8 mouse cellular contexts compared by ENCODE assay signal in genomic region chr5:103680381-103680780, GRCm38 (mm10). TPM values are rescaled to one million over a fixed set of nuclear protein-coding genes. Genes with fewer than 3 reads are reported as not detected.
DNase-seq lines count a peak whose midpoint lies in the region; ATAC-seq lines count a peak whose summit lies in the region.

No protein-coding gene starts in this region.

- no peaks in the 10 kb centered on the region for H3K27me3 ChIP-seq in embryonic facial prominence, embryonic 11.5 days (ENCODE audit: control insufficient read depth, insufficient read depth, low read length)
- H3K27me3 ChIP-seq in hindbrain, embryonic 12.5 days, result no peaks in the 10 kb centered on the region

- H3K36me3 ChIP-seq in embryonic facial prominence, embryonic 11.5 days (replicated peaks; ENCODE audit: control insufficient read depth, insufficient read depth, low read depth, low read length), result no peaks in the 10 kb centered on the region
- H3K36me3 ChIP-seq in hindbrain, embryonic 12.5 days, result no peaks in the 10 kb centered on the region

- ATAC-seq in embryonic facial prominence, embryonic 11.5 days (replicated peaks; ENCODE audit: insufficient number of reproducible peaks, low FRiP score, low TSS enrichment, low read depth), result no peak
- ATAC-seq in hindbrain, embryonic 12.5 days (ENCODE audit: low FRiP score), result 0 out of 2 replicates have a peak, but pooled peaks have one; percentile 32
- peak; percentile 88 for ATAC-seq in monocyte, adult 5-6 weeks (replicated peaks; ENCODE audit: insufficient number of reproducible peaks, low FRiP score, low TSS enrichment, poor library complexity, severe bottlenecking)

- no peaks in the 10 kb centered on the region for H3K4me1 ChIP-seq in embryonic facial prominence, embryonic 11.5 days (ENCODE audit: control insufficient read depth, insufficient read depth, low read length)
- H3K4me1 ChIP-seq in hindbrain, embryonic 12.5 days, result no peaks in the 10 kb centered on the region

- no peak overlapping the region for H3K9ac ChIP-seq in embryonic facial prominence, embryonic 11.5 days (replicated peaks; ENCODE audit: low read length)
- no peak overlapping the region for H3K9ac ChIP-seq in hindbrain, embryonic 12.5 days

- no peak overlapping the region for H3K4me3 ChIP-seq in embryonic facial prominence, embryonic 11.5 days (ENCODE audit: low read depth, low read length)
- no peak overlapping the region for H3K4me3 ChIP-seq in hindbrain, embryonic 12.5 days

- H3K27ac ChIP-seq in embryonic facial prominence, embryonic 11.5 days (replicated peaks; ENCODE audit: low read depth, low read length), result no peak overlapping the region
- no peak overlapping the region for H3K27ac ChIP-seq in hindbrain, embryonic 12.5 days

- intact Hi-C loops in left cerebral cortex, postnatal 25 days (cut with DNase I), result loop anchor here (5.0 to 10.0 kb wide), 2 partner anchors 162 to 244 kb away; no protein-coding TSS in a partner anchor

- no peak overlapping the region for H3K4me2 ChIP-seq in embryonic facial prominence, embryonic 11.5 days (ENCODE audit: low read depth, low read length)
- no peak overlapping the region for H3K4me2 ChIP-seq in hindbrain, embryonic 12.5 days (replicated peaks)

- peak; percentile 60 for DNase-seq in right cerebral cortex, postnatal 25 days
- no peak for DNase-seq in right cerebral cortex, postnatal 14 days
- peak; percentile 69 to 84 for DNase-seq in adrenal gland, postnatal 36 days
- DNase-seq in embryonic facial prominence, embryonic 11.5 days (ENCODE audit: low spot score), result peak; percentile 82
- DNase-seq in left cerebral cortex, postnatal 25 days (ENCODE audit: low spot score in 2 of 2), result peak; percentile 56 to 77
- peak; percentile 48 to 67 for DNase-seq in thymus, adult 18-20 months

- H3K9me3 ChIP-seq in embryonic facial prominence, embryonic 11.5 days (replicated peaks; ENCODE audit: control insufficient read depth, low read length), result no peaks in the 10 kb centered on the region
- H3K9me3 ChIP-seq in hindbrain, embryonic 12.5 days (replicated peaks), result no peaks in the 10 kb centered on the region

- WGBS in embryonic facial prominence, embryonic 11.5 days, result 39% methylated on average over 4 of the region's 4 CpGs
- 36% methylated on average over 4 of the region's 4 CpGs for WGBS in hindbrain, embryonic 12.5 days

RNA-seq across cellular contexts. Expression of gene Aff1, which starts 11.8 kb away (rescaled TPM):
- 10 to 100 TPM; 40.8 to 44.1 TPM for total RNA-seq in adrenal gland, postnatal 36 days (2021)
- 6.1 and 6.9 TPM in 2 replicates for polyA plus RNA-seq in embryonic facial prominence, embryonic 11.5 days (2014; fragmentation: Nextera tagmentation; extraction: Ambion mirVana)
- 5.4 and 7.7 TPM in 2 replicates for polyA plus RNA-seq in hindbrain, embryonic 12.5 days (2016; fragmentation: Nextera tagmentation; extraction: Ambion mirVana)
- 10 to 100 TPM in 1 of 2 experiments, 1 to 10 TPM in 1; 9.5 to 11.1 TPM for total RNA-seq in left cerebral cortex, postnatal 25 days (2021)
- 20.1 to 35.3 TPM (median 31.2 TPM) in 3 replicates for total RNA-seq in monocyte, adult 5-6 weeks (2017)

RNA-seq across cellular contexts. Expression of gene 1700016H13Rik, which starts 24.6 kb away (rescaled TPM):
- total RNA-seq in adrenal gland, postnatal 36 days (2021), result not detected
- 0.28 TPM in 1 of 2 replicates, not detected in the other for polyA plus RNA-seq in embryonic facial prominence, embryonic 11.5 days (2014; fragmentation: Nextera tagmentation; extraction: Ambion mirVana)
- 0.38 TPM in 1 of 2 replicates, not detected in the other for polyA plus RNA-seq in hindbrain, embryonic 12.5 days (2016; fragmentation: Nextera tagmentation; extraction: Ambion mirVana)
- total RNA-seq in left cerebral cortex, postnatal 25 days (2021), result not detected
- total RNA-seq in monocyte, adult 5-6 weeks (2017), result not detected in 3 replicates

RNA-seq across cellular contexts. Expression of gene Slc10a6, which starts 51.2 kb away (rescaled TPM):
- 1 to 10 TPM; 1.0 to 3.6 TPM for total RNA-seq in adrenal gland, postnatal 36 days (2021)
- polyA plus RNA-seq in embryonic facial prominence, embryonic 11.5 days (2014; fragmentation: Nextera tagmentation; extraction: Ambion mirVana), result 0.13 TPM in 1 of 2 replicates, not detected in the other
- 0.21 and 0.26 TPM in 2 replicates for polyA plus RNA-seq in hindbrain, embryonic 12.5 days (2016; fragmentation: Nextera tagmentation; extraction: Ambion mirVana)
- not detected for total RNA-seq in left cerebral cortex, postnatal 25 days (2021)
- total RNA-seq in monocyte, adult 5-6 weeks (2017), result not detected in 3 replicates
